Mouse (Mus musculus) megakaryocyte-erythroid progenitor cell, adult 5-6 weeks (primary cell): Measurements from ENCODE around the gene Dohh. TPM values are rescaled to one million over a fixed set of nuclear protein-coding genes. Genes with fewer than 3 reads are reported as not detected.

Source experiments
- ATAC-seq: replicated peaks from 2 replicates; pipeline ENCODE4 v1.8.0; 2016; ENCODE audit warnings: mild to moderate bottlenecking, inconsistent platforms; ENCODE audit not compliant: severe bottlenecking, poor library complexity, low FRiP score, low TSS enrichment
- total RNA-seq, 2 experiments: library from RNA; stranded (forward) in 1 of 2; stranded (reverse) in 1 of 2; fragments of 200-1000, 215-1000 nt in 1 of 2; fragments of >200 nt in 1 of 2; fragmentation: Nextera tagmentation in 1 of 2; gene quantifications; 2 replicates each; pipeline ENCODE4 v1.2.3; 2014 to 2017

Dohh gene
- total RNA-seq, 2 experiments from 2014 or later, result 31.4 to 37.8 TPM

DNA sequence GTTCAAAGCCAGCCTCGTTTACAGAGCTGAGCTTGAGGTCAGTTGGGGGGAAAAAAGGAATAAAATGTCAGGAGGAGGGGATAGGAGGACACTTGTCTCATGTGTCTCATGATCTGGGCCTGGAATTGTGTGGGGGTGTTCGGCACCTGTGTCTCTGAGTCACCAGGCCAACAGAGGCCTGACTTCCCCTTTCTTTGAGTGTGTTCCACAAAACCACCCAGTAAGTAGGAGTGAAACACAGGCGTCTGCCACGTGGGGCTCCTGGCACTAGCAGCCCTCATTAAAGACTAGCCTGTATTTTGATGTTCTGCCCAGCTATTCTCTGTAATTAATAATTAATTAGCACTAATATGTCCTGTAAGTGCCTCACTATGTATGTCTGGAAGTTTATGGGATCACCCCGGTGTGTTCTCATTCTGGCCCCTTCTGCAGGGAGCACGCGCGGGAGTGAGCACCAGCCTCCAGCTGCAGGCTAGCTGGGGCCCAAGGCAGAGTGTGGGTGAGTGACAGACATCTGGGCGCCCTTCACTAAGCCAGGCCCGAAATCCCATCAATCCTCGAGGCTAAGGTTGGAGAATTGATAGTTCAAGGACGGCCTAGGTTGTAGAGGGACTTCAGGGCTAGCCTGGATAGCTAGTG, 27.8 kb upstream of the Dohh start:
- ATAC-seq, result no peak

DNA sequence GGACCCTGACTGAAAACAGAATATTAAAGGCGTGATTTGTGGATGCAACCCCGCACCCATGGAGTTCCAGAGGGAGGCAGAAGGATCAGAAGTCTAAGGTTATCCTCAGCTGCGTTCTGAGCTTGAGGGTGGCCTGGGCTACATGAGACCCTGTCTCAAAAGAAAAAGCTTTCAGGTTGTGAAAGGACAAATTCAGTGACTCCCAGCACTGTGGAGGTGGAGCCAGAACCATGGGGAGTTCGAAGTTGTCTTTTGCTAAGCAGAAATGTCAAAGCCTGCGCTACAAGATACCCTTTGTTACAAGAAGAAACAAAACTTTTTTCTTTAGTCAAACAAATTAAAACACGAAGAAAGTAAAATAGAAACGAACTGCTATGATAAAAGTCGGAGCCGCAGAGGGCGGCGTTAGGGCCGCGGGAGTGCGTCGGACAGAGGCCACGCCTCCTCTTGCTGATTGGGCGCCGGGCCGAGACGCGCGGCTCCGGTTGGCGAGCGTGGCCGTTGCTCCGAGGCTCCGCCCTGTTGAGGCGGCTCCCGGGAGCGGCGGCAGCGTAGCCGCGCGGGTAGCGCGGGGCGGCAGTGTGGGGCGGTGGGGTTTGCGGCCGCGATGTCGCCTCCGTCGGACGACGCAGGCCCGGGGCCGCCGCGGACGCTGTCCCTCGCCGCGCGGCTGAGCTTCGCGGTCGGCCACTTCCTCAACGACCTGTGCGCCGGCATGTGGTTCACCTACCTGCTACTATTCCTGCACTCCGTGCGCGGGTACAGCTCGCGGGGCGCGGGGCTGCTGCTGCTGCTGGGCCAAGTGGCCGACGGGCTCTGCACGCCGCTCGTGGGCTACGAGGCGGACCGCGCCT, 27.0 kb upstream of the Dohh start, which contains the start of gene Mfsd12:
Gene Mfsd12 (plus strand): TSS at position 501 of the 854 bp plus-strand sequence.
- ATAC-seq, result peak; percentile 74

DNA sequence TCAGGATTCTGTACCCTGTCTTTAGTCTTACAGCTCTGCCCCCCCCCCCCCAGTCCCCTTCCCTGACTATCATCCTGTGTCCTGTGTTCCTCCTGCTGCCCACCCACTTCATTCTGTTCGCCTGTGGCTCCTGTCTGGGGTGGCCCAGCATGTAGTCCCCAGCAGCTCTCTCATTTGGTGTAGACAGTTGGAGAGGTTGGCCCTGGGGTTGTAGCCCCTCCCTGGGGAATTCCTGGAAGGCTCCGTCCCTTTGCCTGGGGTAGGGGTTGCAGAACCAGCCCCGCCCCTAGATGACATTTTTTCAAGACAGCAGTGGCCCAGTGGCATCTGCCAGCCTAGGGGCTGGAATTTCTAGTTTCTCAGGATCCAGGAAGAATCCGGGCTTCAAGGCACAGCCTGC, 26.0 kb upstream of the Dohh start:
- no peak for ATAC-seq

DNA sequence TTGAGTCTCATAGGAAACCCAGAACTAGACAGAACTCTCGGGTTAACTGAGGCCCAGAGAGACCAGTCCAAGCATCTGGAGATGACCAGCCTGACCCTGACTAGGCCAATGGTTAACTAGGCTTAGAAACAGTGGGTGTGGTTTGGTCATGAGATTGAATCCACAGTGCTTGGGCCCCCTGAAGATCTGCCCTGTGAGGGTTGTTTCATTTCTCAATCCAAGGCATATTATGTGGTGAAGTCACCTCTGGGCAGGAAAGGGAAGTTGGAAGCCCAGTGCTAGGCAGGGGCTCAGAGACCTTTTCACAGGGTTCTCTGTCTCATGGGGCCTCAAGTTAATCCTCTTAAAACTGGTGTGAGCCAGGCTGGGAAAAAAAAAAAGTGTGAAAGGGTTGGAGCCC, 25.4 kb upstream of the Dohh start:
- no peak for ATAC-seq

DNA sequence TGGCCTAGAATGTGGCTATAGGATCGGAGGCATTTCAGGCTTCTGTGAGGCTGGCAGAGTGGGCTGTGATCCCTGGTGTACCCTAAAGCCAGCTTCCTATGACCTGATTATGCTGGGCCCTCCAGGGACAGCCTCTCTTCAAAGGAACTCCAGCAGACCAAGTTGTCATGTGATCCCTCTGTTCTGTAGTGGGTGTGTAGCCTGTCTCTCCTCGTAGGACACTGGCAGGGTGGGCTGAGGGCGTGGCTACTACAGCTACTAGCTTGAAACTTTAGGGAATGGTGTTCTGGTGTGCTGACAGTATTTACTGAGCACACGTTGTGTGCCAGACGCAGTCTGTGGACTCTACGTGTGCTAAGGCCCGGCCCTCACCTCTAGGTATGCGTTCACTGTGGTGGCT, 23.5 kb upstream of the Dohh start:
- ATAC-seq, result no peak

DNA sequence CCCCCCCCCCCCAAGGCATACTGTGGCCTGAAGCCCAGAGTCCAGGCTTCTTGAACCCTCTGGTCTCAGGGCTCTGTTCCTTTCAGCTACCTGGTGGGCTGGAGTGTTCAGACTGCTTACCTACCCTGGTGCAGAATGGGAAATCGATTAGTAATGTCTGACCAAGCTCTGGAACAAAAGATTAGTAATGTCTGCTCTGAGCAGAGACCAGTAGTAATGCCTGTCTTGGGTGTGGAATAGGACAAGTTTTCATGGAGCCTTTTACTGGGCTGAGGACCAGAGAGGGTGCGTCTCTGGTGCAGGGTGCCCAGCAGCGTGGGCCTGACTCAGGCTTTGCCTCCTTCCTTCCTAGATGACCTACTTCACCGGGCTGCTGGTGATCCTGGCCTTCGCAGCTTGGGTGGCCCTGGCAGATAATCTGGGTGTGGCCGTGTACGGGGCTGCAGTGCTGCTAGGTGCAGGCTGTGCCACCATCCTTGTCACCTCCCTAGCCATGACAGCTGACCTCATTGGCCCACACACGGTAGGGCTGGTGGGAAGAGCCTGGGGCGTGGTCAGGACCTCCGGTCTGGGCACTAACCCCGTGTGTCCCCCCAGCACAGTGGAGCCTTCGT, 21.8 kb upstream of the Dohh start:
- peak; percentile 74 for ATAC-seq

DNA sequence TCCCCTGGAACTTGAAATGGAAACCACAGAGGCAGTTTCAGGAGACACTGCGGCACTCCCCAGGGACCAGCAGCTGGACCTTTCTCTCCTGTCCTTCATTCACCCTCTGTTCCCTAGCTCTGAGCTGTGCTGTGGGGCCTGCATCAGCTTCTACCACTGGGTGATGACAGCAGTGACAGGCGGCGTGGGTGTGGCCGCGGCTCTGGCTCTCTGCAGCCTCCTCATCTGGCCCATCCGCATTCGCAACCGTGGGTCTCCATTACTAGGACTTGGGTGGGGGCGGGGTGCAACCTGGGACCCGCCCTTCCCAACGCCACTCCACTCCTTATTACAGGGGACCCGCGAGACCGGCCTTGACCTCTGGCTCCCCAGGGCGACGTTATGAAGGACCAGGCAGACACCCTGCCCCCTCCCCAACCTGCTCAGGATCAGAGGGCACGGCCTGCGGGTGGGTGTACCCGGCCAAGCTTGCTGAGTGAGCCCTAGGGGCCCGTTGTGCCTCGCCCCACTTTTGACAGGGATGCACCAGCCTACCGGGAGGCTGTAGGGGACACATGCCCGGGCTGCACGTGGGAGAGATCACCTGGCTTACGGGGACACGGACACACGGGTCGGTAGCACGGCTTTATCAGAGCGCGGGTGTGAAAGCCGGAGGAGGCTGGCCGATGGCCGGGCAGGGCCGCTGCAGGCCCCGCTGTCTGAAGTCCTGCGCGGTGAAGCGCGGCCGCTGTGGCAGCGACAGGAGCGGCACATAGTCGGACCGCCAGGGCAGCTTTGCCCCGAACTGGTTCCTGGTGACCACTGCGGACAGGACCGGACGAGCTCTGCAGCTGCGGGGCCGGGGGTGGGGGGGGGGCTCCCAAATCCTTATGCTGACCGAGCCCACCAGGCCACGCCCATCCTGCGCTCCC, 20.5 kb upstream of the Dohh start:
- ATAC-seq, result no peak

DNA sequence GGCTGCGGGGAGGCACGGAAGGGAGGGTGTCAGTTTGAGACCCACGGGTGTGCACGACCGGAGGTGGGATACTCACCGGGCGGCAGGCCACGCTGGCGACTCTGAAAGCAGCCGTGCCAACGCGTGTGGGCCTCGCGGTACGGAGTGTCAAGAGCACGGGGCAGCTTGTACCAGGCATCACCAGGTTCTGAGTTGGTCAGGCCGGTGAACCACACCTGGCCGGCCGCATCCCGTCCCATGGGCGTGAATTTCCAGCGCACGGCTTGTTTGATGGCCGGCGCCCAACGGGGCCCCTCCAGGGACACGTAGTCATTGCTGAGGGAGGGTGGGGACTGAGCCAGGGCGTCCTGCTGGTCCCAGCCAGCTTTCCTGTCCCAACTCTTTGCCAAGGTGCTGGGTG, 19.6 kb upstream of the Dohh start:
- no peak for ATAC-seq

DNA sequence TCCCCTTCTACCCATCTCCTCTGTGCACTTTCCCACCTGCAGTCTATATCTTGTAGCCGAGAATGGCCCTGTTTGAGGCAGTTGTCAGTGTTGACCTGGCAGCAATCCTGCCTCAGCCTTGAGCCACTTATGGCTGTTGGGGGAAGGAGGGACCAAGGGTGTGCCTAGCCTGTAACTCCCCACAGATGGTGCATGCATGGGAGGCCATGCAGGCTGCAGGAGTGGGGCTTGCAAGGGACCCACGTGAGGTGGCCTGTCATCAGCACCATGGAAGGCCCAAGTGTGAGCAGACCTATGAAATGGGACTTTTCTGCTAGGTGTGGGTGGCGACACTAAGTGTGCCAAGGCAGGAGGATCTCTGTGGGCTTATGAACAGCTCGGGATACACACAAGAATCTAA, 19.2 kb upstream of the Dohh start:
- no peak for ATAC-seq

DNA sequence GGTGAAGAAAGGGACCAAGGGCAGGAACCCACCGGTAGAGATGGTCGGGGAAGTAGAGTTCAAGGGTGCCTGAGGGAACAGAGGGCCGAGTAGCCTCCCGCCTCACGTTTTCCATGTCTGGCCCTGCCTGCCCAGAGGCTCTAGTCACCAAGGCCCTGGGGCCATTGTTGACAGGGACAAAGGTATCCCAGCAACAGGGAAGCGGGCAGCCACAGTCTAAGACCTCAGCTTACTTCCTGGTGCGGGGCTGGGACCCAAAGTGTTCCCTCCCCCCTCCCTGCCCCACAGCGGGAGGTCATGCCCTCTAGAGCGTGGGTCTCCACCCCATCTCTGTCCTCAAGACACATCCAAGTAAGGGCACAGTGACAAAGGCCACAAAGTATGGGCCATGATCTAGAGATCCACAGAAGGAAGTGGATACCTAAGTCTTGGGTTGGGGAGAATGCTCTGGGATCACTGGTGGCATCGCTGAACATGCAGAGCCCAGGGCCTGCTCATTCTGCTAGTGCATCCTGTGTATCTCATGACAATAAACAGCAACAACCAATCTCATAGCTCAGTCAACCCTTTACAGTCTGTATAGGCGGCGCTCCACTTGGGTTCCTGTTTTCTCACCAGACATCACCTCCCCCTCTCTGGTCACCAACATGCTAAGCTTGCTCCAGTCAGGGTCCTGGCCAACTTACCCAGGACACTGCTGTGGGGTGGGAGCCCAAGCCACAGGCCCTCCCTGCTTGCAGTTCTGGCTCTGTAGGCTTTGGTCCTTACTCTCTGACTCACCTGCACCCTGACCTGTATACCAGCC, 18.4 kb upstream of the Dohh start, which contains the start of gene 4930404N11Rik:
Gene 4930404N11Rik (minus strand): TSS at position 145 of the 805 bp plus-strand sequence.
- no peak for ATAC-seq

DNA sequence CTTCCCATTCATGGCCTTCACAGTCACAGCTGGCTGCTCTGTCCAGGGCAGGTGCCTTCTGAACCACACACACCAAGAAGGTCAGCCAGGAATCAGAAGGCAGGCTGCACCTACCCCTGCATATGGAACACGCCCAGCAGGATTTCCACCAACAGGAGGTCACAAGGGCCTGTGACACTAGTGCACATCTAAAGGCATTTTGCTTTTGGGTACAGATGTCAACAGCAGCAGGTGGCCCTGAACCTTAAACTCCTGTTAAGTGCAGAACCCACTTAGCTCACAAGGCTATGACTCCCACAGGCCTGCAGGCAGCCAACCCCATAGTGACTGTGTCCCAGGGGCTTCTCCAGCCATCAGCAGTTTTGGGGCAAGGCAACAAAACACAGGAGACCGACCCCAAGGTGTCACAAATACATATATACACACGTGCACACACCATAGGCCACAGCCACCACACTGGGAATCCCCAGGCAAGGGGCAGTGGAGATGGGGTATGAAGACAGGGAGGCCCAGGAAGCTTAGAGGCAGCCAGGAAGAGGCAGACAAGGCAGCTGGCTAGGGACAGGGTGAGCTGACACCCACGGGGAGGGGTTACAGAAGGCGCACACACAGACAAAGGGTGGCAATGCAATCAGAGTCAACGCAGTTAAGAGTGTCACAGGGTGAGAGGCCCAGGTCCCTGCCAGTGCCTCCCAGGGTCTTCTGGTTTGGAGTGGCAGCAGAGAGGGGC, 17.6 kb upstream of the Dohh start:
- no peak for ATAC-seq

DNA sequence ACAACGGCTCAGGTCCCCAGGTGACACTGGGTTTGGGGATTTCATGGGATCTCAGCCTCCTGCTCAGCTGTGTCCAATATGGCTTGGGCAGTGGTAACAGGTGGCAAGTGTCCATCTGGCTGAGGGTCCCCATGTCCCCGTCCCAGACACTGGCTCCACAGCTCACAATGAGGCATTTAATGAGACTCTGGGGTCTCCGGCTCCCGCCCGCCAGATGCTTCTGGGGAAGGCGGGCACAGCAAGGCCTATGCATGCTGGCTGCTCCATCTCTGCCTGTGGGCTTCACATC, 17.1 kb upstream of the Dohh start:
- no peak for ATAC-seq

DNA sequence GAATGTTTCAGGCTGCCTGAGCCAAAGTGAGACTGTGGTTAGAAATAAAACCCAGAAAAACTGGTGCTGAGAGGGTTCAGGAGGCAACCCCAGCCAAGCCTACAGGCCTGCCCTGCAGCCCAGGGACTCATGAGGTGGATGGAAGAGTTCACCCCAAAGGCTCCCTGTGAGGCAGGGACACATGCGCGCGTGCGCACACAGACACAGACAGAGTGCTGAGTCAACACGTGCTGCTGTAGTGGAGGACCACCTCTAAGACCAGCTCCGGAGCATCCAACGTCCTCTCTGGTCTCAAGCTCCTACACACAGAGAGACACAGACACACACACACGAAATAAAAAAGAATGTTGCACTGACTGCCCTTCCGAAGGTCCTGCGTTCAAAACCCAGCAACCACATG, 8.9 kb upstream of the Dohh start:
- ATAC-seq, result no peak

DNA sequence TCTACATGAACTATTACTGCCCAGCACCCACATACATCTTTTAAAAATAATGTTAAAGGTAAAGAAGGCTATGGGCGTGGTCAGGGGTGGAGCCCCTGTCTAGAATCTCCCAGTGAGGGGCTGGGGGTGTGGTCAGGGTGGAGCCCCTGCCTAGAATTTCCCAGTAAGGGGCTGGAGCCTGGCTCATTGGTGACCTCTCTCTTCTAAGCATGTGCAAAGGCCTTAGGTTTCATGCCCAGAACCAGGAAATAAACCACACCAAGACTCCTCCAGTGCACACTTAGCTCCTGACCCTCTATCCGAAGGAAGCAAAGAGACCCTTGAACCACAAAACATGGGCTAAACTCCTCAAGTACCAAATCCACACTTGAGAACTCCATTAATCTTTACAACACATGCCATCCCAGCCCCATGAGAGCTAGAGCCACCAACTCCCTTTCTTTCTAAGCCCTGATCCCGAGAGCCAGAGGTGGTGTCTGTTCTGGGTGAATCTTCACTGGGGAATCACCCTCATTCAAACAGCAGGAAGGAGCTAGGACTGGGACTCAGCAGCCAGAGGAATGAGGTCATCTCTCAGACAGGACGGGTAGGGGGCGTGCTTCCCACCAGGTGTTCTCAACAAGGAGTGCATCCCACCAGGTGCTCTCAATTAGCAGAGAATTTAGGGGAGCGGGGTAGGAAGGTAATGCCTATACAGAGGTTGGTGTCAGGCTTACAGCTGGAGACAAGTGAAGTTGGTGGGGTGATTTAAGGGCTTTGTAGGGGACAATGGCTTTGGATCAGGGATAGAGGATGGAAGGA, 7.5 kb upstream of the Dohh start:
- no peak for ATAC-seq

DNA sequence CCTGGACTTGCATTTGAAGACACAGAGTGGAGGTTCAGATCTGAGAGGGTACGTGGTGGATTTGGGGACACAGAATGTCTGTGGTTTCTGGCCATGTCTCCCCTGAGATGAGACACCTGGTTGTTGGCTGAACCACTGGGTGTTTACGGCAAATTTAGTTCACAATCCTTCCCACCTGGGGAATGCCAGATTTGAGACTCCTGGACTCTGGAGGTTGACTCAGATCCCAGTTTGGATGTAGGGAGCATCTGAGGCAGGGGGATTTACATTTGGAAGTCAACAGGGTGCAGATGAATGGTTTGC, 6.9 kb upstream of the Dohh start:
- no peak for ATAC-seq

DNA sequence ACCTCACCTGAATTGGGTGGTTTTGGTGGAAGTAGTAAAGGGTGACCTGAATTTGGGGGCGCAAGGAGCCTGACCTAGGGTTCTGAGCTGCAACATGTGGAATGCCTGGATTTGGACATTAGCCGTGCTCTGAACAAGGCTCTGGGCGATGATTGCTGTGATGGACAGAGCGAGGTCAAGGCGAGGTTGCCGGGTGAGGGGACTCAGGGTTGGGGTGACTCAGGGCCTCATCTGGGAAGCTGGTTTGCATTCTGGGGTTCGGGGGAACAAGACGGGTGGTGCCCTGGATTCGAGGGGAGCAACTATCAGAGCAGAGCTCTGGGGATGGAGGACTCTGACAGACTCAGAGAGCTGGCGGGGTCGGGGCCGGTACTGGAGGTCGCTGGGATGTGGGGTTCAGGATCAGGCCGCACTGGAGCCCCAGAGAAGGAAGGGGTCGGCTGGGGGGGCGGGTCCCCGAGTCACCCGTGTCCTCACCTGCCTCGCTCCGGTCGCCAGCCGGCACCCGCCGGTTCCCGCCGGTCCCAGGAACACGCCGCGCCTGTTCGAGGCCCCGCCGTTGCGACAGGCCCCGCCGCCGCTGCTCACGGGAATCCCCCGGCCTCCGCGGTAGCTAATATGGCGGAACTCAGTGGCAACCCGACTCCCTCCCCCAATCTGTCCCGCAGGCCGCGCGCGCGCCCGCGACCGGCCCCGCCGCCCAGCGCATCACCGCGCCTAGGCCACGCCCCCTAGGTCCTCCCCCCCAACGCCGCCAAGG, 6.3 kb upstream of the Dohh start, which contains the start of gene Fzr1:
Gene Fzr1 (minus strand): TSS at position 724 of the 760 bp plus-strand sequence.
- no peak for ATAC-seq
